Mouse (Mus musculus) hindbrain, embryonic 12.5 days (tissue): ENCODE results near the gene Pi4ka. TPM values are rescaled to one million over a fixed set of nuclear protein-coding genes. Genes with fewer than 3 reads are reported as not detected.
A peak's percentile ranks its signal among the peaks of the same experiment; 100 is the strongest.

Experiments used
- ATAC-seq: fragments of 200-750 bp; cut with Nextera tagmentation; 2 replicates; pipeline ENCODE4 v1.8.0; 2017; ENCODE audit warnings: moderate TSS enrichment; ENCODE audit not compliant: low FRiP score
- H3K27ac ChIP-seq: fragments of 300-500 bp; sonication (generic); 2 replicates; pipeline ENCODE4 v1.5.1; 2016; ENCODE audit warnings: mild to moderate bottlenecking
- H3K27me3 ChIP-seq: fragments of 300-500 bp; sonication (generic); 2 replicates; pipeline ENCODE4 v1.6.1; 2016; ENCODE audit warnings: mild to moderate bottlenecking
- H3K36me3 ChIP-seq: fragments of 300-500 bp; sonication (generic); 2 replicates; pipeline ENCODE4 v1.6.1; 2016; ENCODE audit warnings: mild to moderate bottlenecking
- H3K4me1 ChIP-seq: fragments of 300-500 bp; sonication (generic); 2 replicates; pipeline ENCODE4 v1.6.1; 2016
- H3K4me2 ChIP-seq: fragments of 300-500 bp; sonication (generic); replicated peaks from 2 replicates; pipeline ENCODE4 v1.6.1; 2016; ENCODE audit warnings: mild to moderate bottlenecking
- H3K4me3 ChIP-seq: fragments of 300-500 bp; sonication (generic); 2 replicates; pipeline ENCODE4 v1.5.1; 2016; ENCODE audit warnings: mild to moderate bottlenecking
- H3K9ac ChIP-seq: fragments of 300-500 bp; sonication (generic); 2 replicates; pipeline ENCODE4 v1.6.1; 2016; ENCODE audit warnings: mild to moderate bottlenecking, moderate library complexity
- H3K9me3 ChIP-seq: fragments of 300-500 bp; sonication (generic); replicated peaks from 2 replicates; pipeline ENCODE4 v1.6.1; 2016; ENCODE audit warnings: mild to moderate bottlenecking
- WGBS: fragments of 180-500 bp; shearing (Covaris S2); methylation state at CpG from one replicate; pipeline ENCODE4 v1.1.7; 2016; 5-methylcytosine and 5-hydroxymethylcytosine counted together
- polyA plus RNA-seq: library from polyadenylated mRNA; unstranded; fragments of >200 nt; fragmentation: Nextera tagmentation; extraction: Ambion mirVana; gene quantifications from 2 replicates; pipeline ENCODE4 v1.2.1, GENCODE M21; 2016

The Pi4ka gene
- polyA plus RNA-seq, 1 experiment from 2014 or later, result 64.8 TPM

GRCm38 (mm10) chr16:17287103-17287502 is 119.0 kb downstream of the Pi4ka start:
- H3K9me3 ChIP-seq, result no peaks in the 10 kb centered on the region
- no peak overlapping the region for H3K9ac ChIP-seq
- 91% methylated on average over 2 of the region's 2 CpGs for WGBS
- no peak for ATAC-seq
- peaks cover 84% of the 10 kb centered on the region for H3K36me3 ChIP-seq
- no peaks in the 10 kb centered on the region for H3K4me1 ChIP-seq
- no peak overlapping the region for H3K4me2 ChIP-seq
- no peak overlapping the region for H3K4me3 ChIP-seq
- no peaks in the 10 kb centered on the region for H3K27me3 ChIP-seq
- no peak overlapping the region for H3K27ac ChIP-seq

- H3K9ac ChIP-seq, result no peak overlapping the region
- peaks cover 86% of the 10 kb centered on the region for H3K36me3 ChIP-seq
- H3K4me2 ChIP-seq, result no peak overlapping the region
- no peak for ATAC-seq
- no peak overlapping the region for H3K4me3 ChIP-seq
- 83% methylated on average over 6 of the region's 6 CpGs for WGBS
- no peak overlapping the region for H3K27ac ChIP-seq
- H3K9me3 ChIP-seq, result no peaks in the 10 kb centered on the region
- H3K27me3 ChIP-seq, result peaks cover 20% of the 10 kb centered on the region
- H3K4me1 ChIP-seq, result peaks cover 1% of the 10 kb centered on the region; the same call in 1 of the 2 replicates
Measured at GRCm38 (mm10) chr16:17283151-17283550, 123.0 kb downstream of the Pi4ka start.

- peaks cover 22% of the 10 kb centered on the region for H3K4me1 ChIP-seq
- H3K4me3 ChIP-seq, result no peak overlapping the region
- no peak for ATAC-seq
- peaks cover 62% of the 10 kb centered on the region for H3K36me3 ChIP-seq
- no peak overlapping the region for H3K9ac ChIP-seq
- peaks cover 37% of the 10 kb centered on the region for H3K27me3 ChIP-seq
- no peaks in the 10 kb centered on the region for H3K9me3 ChIP-seq
- no peak overlapping the region for H3K4me2 ChIP-seq
- H3K27ac ChIP-seq, result no peak overlapping the region
- 93% methylated on average over 11 of the region's 11 CpGs for WGBS
Measured at GRCm38 (mm10) chr16:17280471-17280870, 125.6 kb downstream of the Pi4ka start.

- Histone ChIP-seq H3K9me3 (no peaks in the 10 kb centered on the region), H3K4me1 (peaks cover 22% of the 10 kb centered on the region), H3K9ac (peak overlapping the region; percentile 29), H3K27ac (no peak overlapping the region), H3K36me3 (peaks cover 36% of the 10 kb centered on the region), H3K4me2 (peak overlapping the region; percentile 84), H3K27me3 (peaks cover 37% of the 10 kb centered on the region), H3K4me3 (peak overlapping the region; percentile 49)
- peak; percentile 20; the same call in 1 of the 2 replicates for ATAC-seq
- WGBS, result 3% methylated on average over 61 of the region's 61 CpGs
Measured at GRCm38 (mm10) chr16:17277342-17278211, 128.5 kb downstream of the Pi4ka start.

- peak overlapping the region; percentile 75 for H3K27ac ChIP-seq
- H3K27me3 ChIP-seq, result peaks cover 37% of the 10 kb centered on the region
- H3K4me2 ChIP-seq, result peak overlapping the region; percentile 84
- peak overlapping the region; percentile 59 for H3K9ac ChIP-seq
- peak overlapping the region; percentile 49 for H3K4me3 ChIP-seq
- H3K9me3 ChIP-seq, result no peaks in the 10 kb centered on the region
- ATAC-seq, result peak; percentile 89
- under 1% methylated on average over 62 of the region's 62 CpGs for WGBS
- peaks cover 24% of the 10 kb centered on the region for H3K36me3 ChIP-seq
- H3K4me1 ChIP-seq, result peaks cover 22% of the 10 kb centered on the region
Measured at GRCm38 (mm10) chr16:17276164-17277151, 129.7 kb downstream of the Pi4ka start.

GRCm38 (mm10) chr16:17275721-17276120 is 130.4 kb downstream of the Pi4ka start, which contains the start of gene Tmem191c:
TSS of gene Tmem191c (plus strand) at chr16:17276077.
- Histone ChIP-seq H3K4me3 (peak within 1 kb of the TSS; percentile 49), H3K4me1 (peaks cover 22% of the 10 kb centered on the region), H3K4me2 (peak within 1 kb of the TSS; percentile 84), H3K9me3 (0 out of 2 replicates have a peak, but pooled peaks cover 5% of the 10 kb centered on the region), H3K9ac (peak within 1 kb of the TSS; percentile 59), H3K36me3 (peaks cover 18% of the 10 kb centered on the region), H3K27ac (peak within 1 kb of the TSS; percentile 75), H3K27me3 (peaks cover 37% of the 10 kb centered on the region)
- 56% methylated on average over 7 of the region's 7 CpGs for WGBS
- ATAC-seq, result no peak

GRCm38 (mm10) chr16:17271856-17272255 is 134.3 kb downstream of the Pi4ka start:
- Histone ChIP-seq H3K4me3 (no peak overlapping the region), H3K9ac (no peak overlapping the region), H3K4me2 (no peak overlapping the region), H3K9me3 (0 out of 2 replicates have a peak, but pooled peaks cover 11% of the 10 kb centered on the region), H3K27me3 (peaks cover 4% of the 10 kb centered on the region), H3K36me3 (no peaks in the 10 kb centered on the region), H3K4me1 (peaks cover 8% of the 10 kb centered on the region), H3K27ac (no peak overlapping the region)
- no peak for ATAC-seq
- WGBS, result 86% methylated on average over 6 of the region's 6 CpGs

GRCm38 (mm10) chr16:17271124-17271523 is 135.0 kb downstream of the Pi4ka start:
- no peak for ATAC-seq
- peaks cover under 1% of the 10 kb centered on the region; the same call in 1 of the 2 replicates for H3K4me1 ChIP-seq
- no peak overlapping the region for H3K4me3 ChIP-seq
- no peak overlapping the region for H3K4me2 ChIP-seq
- H3K9me3 ChIP-seq, result 0 out of 2 replicates have a peak, but pooled peaks cover 11% of the 10 kb centered on the region
- H3K27ac ChIP-seq, result no peak overlapping the region
- no peak overlapping the region for H3K9ac ChIP-seq
- no peaks in the 10 kb centered on the region for H3K36me3 ChIP-seq
- WGBS, result 73% methylated on average over 4 of the region's 4 CpGs
- no peaks in the 10 kb centered on the region for H3K27me3 ChIP-seq

GRCm38 (mm10) chr16:17269872-17270271 is 136.2 kb downstream of the Pi4ka start:
- Histone ChIP-seq H3K4me1 (no peaks in the 10 kb centered on the region), H3K36me3 (no peaks in the 10 kb centered on the region)
- ATAC-seq, result no peak

GRCm38 (mm10) chr16:17267937-17268336 is 138.2 kb downstream of the Pi4ka start:
- Histone ChIP-seq H3K4me2 (no peak overlapping the region), H3K9me3 (0 out of 2 replicates have a peak, but pooled peaks cover 11% of the 10 kb centered on the region), H3K27ac (no peak overlapping the region), H3K4me3 (no peak overlapping the region), H3K4me1 (no peaks in the 10 kb centered on the region), H3K27me3 (no peaks in the 10 kb centered on the region), H3K36me3 (no peaks in the 10 kb centered on the region), H3K9ac (no peak overlapping the region)
- WGBS, result 68% methylated on average over 5 of the region's 5 CpGs
- peak; percentile 21; the same call in 1 of the 2 replicates for ATAC-seq

More at GRCm38 (mm10) chr16:17269872-17270271, 136.2 kb downstream of the Pi4ka start:
- H3K9me3 ChIP-seq, result 0 out of 2 replicates have a peak, but pooled peaks cover 11% of the 10 kb centered on the region
- WGBS, result 93% methylated on average over 5 of the region's 5 CpGs
- no peak overlapping the region for H3K27ac ChIP-seq
- no peak overlapping the region for H3K4me3 ChIP-seq
- no peak overlapping the region for H3K9ac ChIP-seq
- no peaks in the 10 kb centered on the region for H3K27me3 ChIP-seq
- H3K4me2 ChIP-seq, result no peak overlapping the region

GRCm38 (mm10) chr16:17266113-17266512 is 140.0 kb downstream of the Pi4ka start:
- H3K9ac ChIP-seq, result no peak overlapping the region
- ATAC-seq, result no peak
- 0 out of 2 replicates have a peak, but pooled peaks cover 11% of the 10 kb centered on the region for H3K9me3 ChIP-seq
- H3K36me3 ChIP-seq, result peaks cover 11% of the 10 kb centered on the region
- no peak overlapping the region for H3K4me2 ChIP-seq
- no peaks in the 10 kb centered on the region for H3K4me1 ChIP-seq
- no peaks in the 10 kb centered on the region for H3K27me3 ChIP-seq
- no peak overlapping the region for H3K27ac ChIP-seq
- 83% methylated on average over 3 of the region's 3 CpGs for WGBS
- no peak overlapping the region for H3K4me3 ChIP-seq
